Mouse (Mus musculus): ENCODE results near the gene Mkrn1. TPM values are rescaled to one million over a fixed set of nuclear protein-coding genes. Genes with fewer than 3 reads are reported as not detected.
"Not testable (repeated sequence)": the region's sequence is repeated elsewhere in the genome, so short reads cannot be mapped to it uniquely, and the experiment has no call there.

The Mkrn1 gene
- polyA plus RNA-seq, 1 experiment = 108 TPM

GRCm38 (mm10) chr6:39381125-39381880, 39.0 kb downstream of the Mkrn1 start, which contains the start of gene Rab19:
Gene Rab19, plus strand, starts transcription at chr6:39381175.
- DNase-seq (ENCODE audit: extremely low spot score in 1 of 2, low spot score in 1 of 2) = no peak

- no peak for DNase-seq (ENCODE audit: extremely low spot score in 1 of 2, low spot score in 1 of 2)
Observed at GRCm38 (mm10) chr6:39380276-39380675, 40.0 kb downstream of the Mkrn1 start.

GRCm38 (mm10) chr6:39379749-39380148, 40.5 kb downstream of the Mkrn1 start:
- no peak for DNase-seq (ENCODE audit: extremely low spot score in 1 of 2, low spot score in 1 of 2)

- no peak for DNase-seq (ENCODE audit: extremely low spot score in 1 of 2, low spot score in 1 of 2)
Observed at GRCm38 (mm10) chr6:39379224-39379623, 41.0 kb downstream of the Mkrn1 start.

- not testable (repeated sequence) for DNase-seq (ENCODE audit: extremely low spot score in 1 of 2, low spot score in 1 of 2)
Observed at GRCm38 (mm10) chr6:39378161-39378835, 42.0 kb downstream of the Mkrn1 start.

GRCm38 (mm10) chr6:39377311-39377827, 42.9 kb downstream of the Mkrn1 start, which contains the start of gene Slc37a3:
Gene Slc37a3, minus strand, starts transcription at chr6:39377675.
- peak; percentile 73 to 91 for DNase-seq (ENCODE audit: extremely low spot score in 1 of 2, low spot score in 1 of 2)

- DNase-seq (ENCODE audit: extremely low spot score in 1 of 2, low spot score in 1 of 2) = no peak
Observed at GRCm38 (mm10) chr6:39376775-39377174, 43.5 kb downstream of the Mkrn1 start.

- no peak for DNase-seq (ENCODE audit: extremely low spot score in 1 of 2, low spot score in 1 of 2)
Observed at GRCm38 (mm10) chr6:39373301-39373955, 46.8 kb downstream of the Mkrn1 start.

GRCm38 (mm10) chr6:39372727-39373126, 47.5 kb downstream of the Mkrn1 start:
- DNase-seq (ENCODE audit: extremely low spot score in 1 of 2, low spot score in 1 of 2) = no peak

GRCm38 (mm10) chr6:39372042-39372441, 48.2 kb downstream of the Mkrn1 start:
- DNase-seq (ENCODE audit: extremely low spot score in 1 of 2, low spot score in 1 of 2) = no peak

- no peak for DNase-seq (ENCODE audit: extremely low spot score in 1 of 2, low spot score in 1 of 2)
Observed at GRCm38 (mm10) chr6:39369631-39370030, 50.6 kb downstream of the Mkrn1 start.

- DNase-seq (ENCODE audit: extremely low spot score in 1 of 2, low spot score in 1 of 2) = no peak
Observed at GRCm38 (mm10) chr6:39362684-39363083, 57.6 kb downstream of the Mkrn1 start.

- not testable (repeated sequence) for DNase-seq (ENCODE audit: extremely low spot score in 1 of 2, low spot score in 1 of 2)
Observed at GRCm38 (mm10) chr6:39359207-39359606, 61.1 kb downstream of the Mkrn1 start.

- DNase-seq (ENCODE audit: extremely low spot score in 1 of 2, low spot score in 1 of 2) = no peak
Observed at GRCm38 (mm10) chr6:39348946-39349345, 71.3 kb downstream of the Mkrn1 start.

- DNase-seq (ENCODE audit: extremely low spot score in 1 of 2, low spot score in 1 of 2) = no peak
Observed at GRCm38 (mm10) chr6:39347880-39348814, 72.1 kb downstream of the Mkrn1 start.

Other genes starting within 250 kb of the Mkrn1 start
- 13.2 and 13.3 TPM in 2 replicates for gene Kdm7a, start 213.7 kb downstream of the Mkrn1 start, polyA plus RNA-seq (2012; rRNA removed)
- 30.6 and 34.8 TPM in 2 replicates for gene Slc37a3, start 42.8 kb downstream of the Mkrn1 start, polyA plus RNA-seq (2012; rRNA removed)
- 0.22 and 0.27 TPM in 2 replicates for gene Rab19, start 39.3 kb downstream of the Mkrn1 start, polyA plus RNA-seq (2012; rRNA removed)
- 21.6 and 24.8 TPM in 2 replicates for gene Dennd2a, start 137.4 kb upstream of the Mkrn1 start, polyA plus RNA-seq (2012; rRNA removed)
- gene Adck2, start 153.4 kb upstream of the Mkrn1 start, polyA plus RNA-seq (2012; rRNA removed) = 20.5 and 22.7 TPM in 2 replicates
- 0.76 and 2.2 TPM in 2 replicates for gene Gm42420, start 165.3 kb upstream of the Mkrn1 start, polyA plus RNA-seq (2012; rRNA removed)
- gene Ndufb2, start 172.1 kb upstream of the Mkrn1 start, polyA plus RNA-seq (2012; rRNA removed) = 232 and 247 TPM in 2 replicates

Data from frontal cortex, adult 2 months (tissue).